Mouse (Mus musculus): ENCODE measurements around the gene Atf7ip. TPM values are rescaled to one million over a fixed set of nuclear protein-coding genes. Genes with fewer than 3 reads are reported as not detected.
A peak's percentile ranks its signal among the peaks of the same experiment; 100 is the strongest.

Gene Atf7ip
- total and polyA plus RNA-seq, 2 experiments from 2014 or later = 16.5 to 54.5 TPM

DNA sequence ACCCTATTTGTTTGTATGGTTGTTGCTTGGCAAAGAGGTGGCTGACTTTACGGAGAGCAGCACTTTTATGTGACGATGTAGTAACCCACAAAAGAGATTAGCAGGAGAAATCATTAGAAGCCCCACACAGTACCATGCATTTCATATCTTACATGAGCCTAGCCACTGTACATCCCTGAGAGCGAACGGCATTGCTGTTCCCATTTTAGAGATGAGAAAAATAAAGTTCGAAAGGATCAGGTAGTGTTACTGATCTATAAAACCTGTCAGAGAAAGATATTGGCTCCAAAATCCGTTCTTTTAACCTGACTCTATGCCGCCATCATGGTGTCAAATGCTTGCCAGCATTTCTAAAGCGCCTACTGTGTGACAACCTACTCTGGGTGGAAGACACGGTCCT is 36.2 kb upstream of the Atf7ip start:
- no peak overlapping the region for H3K4me3 ChIP-seq (ENCODE audit: low read depth, low read length)
- no peak overlapping the region for H3K4me2 ChIP-seq (ENCODE audit: low read depth, low read length)
- WGBS = 76% methylated on average over 9 of the region's 9 CpGs
- ATAC-seq (ENCODE audit: insufficient read depth, low read depth) (no peak), DNase-seq (ENCODE audit: low spot score) (no peak)
- H3K27ac ChIP-seq (ENCODE audit: low read depth) = peak overlapping the region; percentile 96
- H3K4me1 ChIP-seq (ENCODE audit: control insufficient read depth, insufficient read depth) = peaks cover 24% of the 10 kb centered on the region
- H3K9me3 ChIP-seq (replicated peaks; ENCODE audit: control insufficient read depth, low read length) = no peaks in the 10 kb centered on the region
- no peak overlapping the region for H3K9ac ChIP-seq (replicated peaks; ENCODE audit: low read depth, low read length)
- H3K27me3 ChIP-seq (ENCODE audit: control insufficient read depth, insufficient read depth, low read length) = no peaks in the 10 kb centered on the region
- no peaks in the 10 kb centered on the region for H3K36me3 ChIP-seq (replicated peaks; ENCODE audit: control insufficient read depth, insufficient read depth, low read length)
- TF ChIP-seq EP300 (IDR thresholded peaks at IDR 0.05; ENCODE audit: low read depth) (no peak), CTCF (IDR thresholded peaks at IDR 0.05; ENCODE audit: low read depth) (no peak)

DNA sequence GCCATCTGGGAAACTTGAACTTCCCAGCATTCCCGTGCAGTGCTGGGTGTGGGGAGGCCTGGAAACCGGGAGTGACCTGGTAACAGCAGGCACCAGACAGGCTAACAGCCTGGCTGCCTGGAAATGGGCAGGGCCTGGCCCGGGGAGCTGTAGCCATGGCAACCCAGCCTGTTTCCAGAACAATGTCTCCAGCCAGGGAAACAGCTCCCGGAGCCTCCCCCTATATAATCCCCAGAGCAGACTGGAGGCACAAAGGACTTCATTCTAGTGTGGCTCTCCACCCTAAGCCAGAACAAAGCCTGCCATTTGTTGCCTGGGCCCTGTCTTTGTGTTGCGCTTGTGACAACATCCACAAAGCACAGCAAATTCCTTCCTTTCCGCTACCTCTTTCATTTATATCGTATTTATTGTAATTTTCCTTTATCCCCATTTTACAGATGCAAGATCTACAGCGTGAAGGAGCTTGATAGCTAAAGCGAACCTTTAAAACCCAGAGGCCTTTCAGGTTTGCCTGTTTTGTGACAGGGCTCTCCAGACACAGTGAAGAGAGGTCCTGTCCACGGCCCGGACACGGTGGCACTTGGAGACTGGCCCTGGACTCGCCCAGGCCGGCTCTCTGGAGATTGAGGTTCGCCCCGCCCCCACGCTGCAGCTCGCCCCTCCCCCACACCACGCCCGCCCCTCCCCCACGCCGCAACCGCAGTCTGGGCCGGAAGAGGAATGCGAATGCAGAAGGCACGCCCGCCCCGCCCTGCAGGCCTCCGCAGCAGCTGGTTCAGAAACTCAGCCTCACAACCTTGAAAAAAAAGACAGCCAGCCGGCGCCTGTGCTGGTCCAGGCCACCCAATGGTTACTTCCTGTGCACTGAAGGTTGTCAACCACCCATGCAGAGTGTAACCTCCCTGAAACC is 35.4 kb upstream of the Atf7ip start:
- no peak overlapping the region for H3K4me3 ChIP-seq (ENCODE audit: low read depth, low read length)
- peak overlapping the region; percentile 96 for H3K27ac ChIP-seq (ENCODE audit: low read depth)
- no peaks in the 10 kb centered on the region for H3K27me3 ChIP-seq (ENCODE audit: control insufficient read depth, insufficient read depth, low read length)
- DNase-seq (ENCODE audit: low spot score) = peak; percentile 91
- WGBS = 12% methylated on average over 31 of the region's 31 CpGs
- H3K9me3 ChIP-seq (replicated peaks; ENCODE audit: control insufficient read depth, low read length) = no peaks in the 10 kb centered on the region
- H3K4me1 ChIP-seq (ENCODE audit: control insufficient read depth, insufficient read depth) = peaks cover 24% of the 10 kb centered on the region
- TF ChIP-seq EP300 (IDR thresholded peaks at IDR 0.05; ENCODE audit: low read depth) (no peak; the same call in 1 of the 2 replicates), CTCF (IDR thresholded peaks at IDR 0.05; ENCODE audit: low read depth) (0 out of 2 replicates have a peak, but pooled peaks have one; percentile 1)
- peak; percentile 64 for ATAC-seq (ENCODE audit: insufficient read depth, low read depth)
- no peaks in the 10 kb centered on the region for H3K36me3 ChIP-seq (replicated peaks; ENCODE audit: control insufficient read depth, insufficient read depth, low read length)
- no peak overlapping the region for H3K9ac ChIP-seq (replicated peaks; ENCODE audit: low read depth, low read length)
- H3K4me2 ChIP-seq (ENCODE audit: low read depth, low read length) = no peak overlapping the region

- Histone ChIP-seq H3K27ac (ENCODE audit: low read depth) (peak overlapping the region; percentile 96), H3K9me3 (replicated peaks; ENCODE audit: control insufficient read depth, low read length) (no peaks in the 10 kb centered on the region), H3K4me2 (ENCODE audit: low read depth, low read length) (no peak overlapping the region), H3K27me3 (ENCODE audit: control insufficient read depth, insufficient read depth, low read length) (no peaks in the 10 kb centered on the region), H3K9ac (replicated peaks; ENCODE audit: low read depth, low read length) (no peak overlapping the region), H3K36me3 (replicated peaks; ENCODE audit: control insufficient read depth, insufficient read depth, low read length) (no peaks in the 10 kb centered on the region), H3K4me3 (ENCODE audit: low read depth, low read length) (no peak overlapping the region), H3K4me1 (ENCODE audit: control insufficient read depth, insufficient read depth) (peaks cover 24% of the 10 kb centered on the region)
- 24% methylated on average over 5 of the region's 5 CpGs for WGBS
- TF ChIP-seq EP300 (IDR thresholded peaks at IDR 0.05; ENCODE audit: low read depth) = no peak
- TF ChIP-seq CTCF (IDR thresholded peaks at IDR 0.05; ENCODE audit: low read depth) = no peak
- ATAC-seq (ENCODE audit: insufficient read depth, low read depth) (no peak), DNase-seq (ENCODE audit: low spot score) (peak; percentile 27)
Observed at GRCm38 (mm10) chr6:136471601-136472000, 34.4 kb upstream of the Atf7ip start.

- no peak for ATAC-seq (ENCODE audit: insufficient read depth, low read depth)
- no peak for DNase-seq (ENCODE audit: low spot score)
- no peak overlapping the region for H3K4me3 ChIP-seq (ENCODE audit: low read depth, low read length)
- no peaks in the 10 kb centered on the region for H3K27me3 ChIP-seq (ENCODE audit: control insufficient read depth, insufficient read depth, low read length)
- no peaks in the 10 kb centered on the region for H3K36me3 ChIP-seq (replicated peaks; ENCODE audit: control insufficient read depth, insufficient read depth, low read length)
- H3K9ac ChIP-seq (replicated peaks; ENCODE audit: low read depth, low read length) = no peak overlapping the region
- no peak overlapping the region for H3K27ac ChIP-seq (ENCODE audit: low read depth)
- 83% methylated on average over 6 of the region's 6 CpGs for WGBS
- TF ChIP-seq EP300 (IDR thresholded peaks at IDR 0.05; ENCODE audit: low read depth) = no peak
- no peak for TF ChIP-seq CTCF (IDR thresholded peaks at IDR 0.05; ENCODE audit: low read depth)
- H3K9me3 ChIP-seq (replicated peaks; ENCODE audit: control insufficient read depth, low read length) = no peaks in the 10 kb centered on the region
- peaks cover 21% of the 10 kb centered on the region for H3K4me1 ChIP-seq (ENCODE audit: control insufficient read depth, insufficient read depth)
- no peak overlapping the region for H3K4me2 ChIP-seq (ENCODE audit: low read depth, low read length)
Observed at GRCm38 (mm10) chr6:136472779-136473178, 33.2 kb upstream of the Atf7ip start.

- Histone ChIP-seq H3K9me3 (replicated peaks; ENCODE audit: control insufficient read depth, low read length) (no peaks in the 10 kb centered on the region), H3K9ac (replicated peaks; ENCODE audit: low read depth, low read length) (no peak overlapping the region), H3K36me3 (replicated peaks; ENCODE audit: control insufficient read depth, insufficient read depth, low read length) (no peaks in the 10 kb centered on the region), H3K27me3 (ENCODE audit: control insufficient read depth, insufficient read depth, low read length) (no peaks in the 10 kb centered on the region), H3K4me3 (ENCODE audit: low read depth, low read length) (no peak overlapping the region), H3K4me2 (ENCODE audit: low read depth, low read length) (no peak overlapping the region), H3K4me1 (ENCODE audit: control insufficient read depth, insufficient read depth) (peaks cover 18% of the 10 kb centered on the region), H3K27ac (ENCODE audit: low read depth) (no peak overlapping the region)
- DNase-seq (ENCODE audit: low spot score) (no peak), ATAC-seq (ENCODE audit: insufficient read depth, low read depth) (no peak)
- 34% methylated on average over 11 of the region's 11 CpGs for WGBS
- TF ChIP-seq CTCF (IDR thresholded peaks at IDR 0.05; ENCODE audit: low read depth) (no peak), EP300 (IDR thresholded peaks at IDR 0.05; ENCODE audit: low read depth) (no peak)
Observed at GRCm38 (mm10) chr6:136473472-136474129, 32.4 kb upstream of the Atf7ip start.
